Mouse (Mus musculus) induced T-regulatory cell, adult 2 months (primary cell): Measurements from ENCODE around the gene Car5a.

Experiments used
- DNase-seq: peaks from one replicate; pipeline ENCODE4 v3.0.0-alpha.2; 2012; ENCODE audit warnings: low read depth

Gene Car5a

DNA sequence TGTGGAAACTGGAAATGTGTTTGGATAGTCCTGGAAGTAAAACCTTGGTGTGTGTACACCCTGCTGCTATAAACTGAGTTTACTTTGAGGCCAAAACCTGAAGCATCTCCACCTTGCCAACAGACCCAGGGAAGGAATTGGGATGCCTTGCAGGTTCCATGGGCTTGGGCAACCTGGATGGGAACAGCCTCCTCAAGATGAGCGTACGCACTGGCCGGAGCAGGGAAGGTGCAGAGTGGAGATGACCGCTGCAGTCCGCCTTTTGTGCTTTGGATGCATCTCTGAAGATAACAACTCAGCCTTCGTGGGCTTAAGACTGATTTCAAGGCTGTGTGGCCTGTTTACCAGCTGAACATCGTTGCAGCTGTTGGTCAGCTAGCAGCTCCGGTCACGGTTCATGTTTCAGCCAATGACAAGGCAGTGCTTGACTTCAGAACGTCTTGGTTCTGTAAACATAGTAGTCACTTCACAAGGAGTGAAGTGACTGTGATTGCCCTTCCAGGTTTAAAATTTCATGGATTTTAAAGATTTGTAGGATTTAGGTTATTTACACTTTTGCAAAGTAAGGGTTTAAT is 10.4 kb upstream of the Car5a start:
- no peak for DNase-seq

DNA sequence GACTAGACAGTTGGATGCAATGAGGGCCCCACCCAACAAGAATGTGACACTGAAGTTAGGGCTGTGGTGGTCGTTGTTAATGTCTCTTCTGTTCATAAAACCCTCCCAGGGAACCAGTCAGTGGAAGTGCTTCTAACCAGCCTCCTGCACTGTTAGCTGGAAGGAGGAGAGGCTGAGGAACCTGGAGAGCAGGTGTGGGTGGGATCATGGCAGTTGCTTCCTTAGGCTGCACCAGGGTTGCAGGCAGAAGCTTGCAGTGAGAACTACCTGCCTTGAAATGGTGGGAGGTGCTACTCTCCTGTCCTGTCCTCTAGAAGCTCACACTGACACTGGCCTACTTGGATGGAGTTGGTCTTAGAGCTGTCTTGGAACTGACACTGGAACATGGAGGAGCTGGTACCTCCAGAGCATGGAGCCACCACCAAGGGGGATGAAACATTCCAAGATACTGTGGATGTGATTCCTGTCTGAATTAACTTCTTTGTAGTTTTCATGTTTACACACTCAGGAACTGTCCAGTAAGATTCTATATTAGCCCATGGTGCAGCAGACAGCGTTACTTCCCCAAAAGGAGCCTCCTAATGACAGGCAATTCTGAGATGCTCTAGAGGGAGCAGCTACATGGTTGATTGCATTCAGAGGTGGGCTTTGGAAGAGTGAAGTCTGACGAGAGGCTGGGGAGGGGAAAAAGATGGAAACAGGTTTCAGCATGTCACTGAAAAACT is 9.3 kb upstream of the Car5a start:
- no peak for DNase-seq

DNA sequence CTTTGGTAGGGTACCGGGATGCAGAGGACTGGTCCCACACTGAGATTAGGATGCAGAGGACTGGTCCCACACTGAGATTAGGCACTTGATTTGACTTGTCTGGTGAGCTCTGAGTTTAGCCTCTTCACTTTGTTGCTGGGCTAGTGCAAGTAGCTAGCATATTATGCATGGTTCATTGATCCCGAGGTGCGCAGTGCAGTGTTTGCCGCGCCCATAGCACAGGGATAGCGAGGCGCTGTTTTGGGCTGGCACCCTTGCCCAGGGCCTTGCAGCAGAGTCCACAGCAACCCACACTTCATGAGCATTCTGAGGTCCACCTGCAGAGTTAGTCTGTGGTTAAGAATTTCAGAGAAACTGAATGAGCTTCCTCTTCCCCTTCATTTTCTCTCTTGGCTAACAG is 8.1 kb upstream of the Car5a start:
- no peak for DNase-seq

DNA sequence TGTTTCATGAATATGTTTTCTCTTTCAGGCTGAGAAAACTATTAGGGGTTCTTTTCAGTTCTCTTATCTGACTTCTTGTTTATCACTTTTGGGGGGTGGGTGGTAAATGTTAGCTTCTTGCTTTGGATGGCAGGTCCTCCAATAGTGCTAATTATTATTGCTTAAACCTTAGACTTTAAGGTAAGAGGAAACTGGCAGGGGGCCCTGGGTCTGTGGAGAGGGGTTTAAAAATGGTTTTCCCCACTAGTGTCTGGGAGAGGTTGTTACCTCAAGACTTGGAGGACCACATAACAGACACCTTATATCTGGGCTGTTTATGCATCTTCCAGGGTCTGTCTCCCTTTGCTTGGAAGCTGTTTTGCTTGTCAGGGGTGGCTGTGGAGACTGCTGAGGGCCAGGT is 7.4 kb upstream of the Car5a start:
- DNase-seq, result no peak

DNA sequence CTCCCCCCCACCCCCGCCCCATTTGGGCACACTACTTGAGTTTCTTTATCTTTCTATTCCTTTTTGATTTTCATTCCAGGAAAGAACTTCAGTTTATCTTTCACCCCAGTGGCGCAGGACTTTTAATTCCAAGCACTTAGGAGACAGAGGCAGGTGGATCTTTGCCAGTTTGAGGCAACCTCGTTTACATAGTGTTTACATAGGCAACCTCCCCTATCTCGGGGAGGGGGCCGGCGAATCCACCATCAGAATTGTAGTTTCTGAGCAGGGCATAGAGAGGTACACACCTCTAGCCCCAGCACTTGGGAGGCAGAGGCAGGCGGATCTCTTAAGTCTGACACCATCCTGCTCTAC is 6.9 kb upstream of the Car5a start:
- no peak for DNase-seq

DNA sequence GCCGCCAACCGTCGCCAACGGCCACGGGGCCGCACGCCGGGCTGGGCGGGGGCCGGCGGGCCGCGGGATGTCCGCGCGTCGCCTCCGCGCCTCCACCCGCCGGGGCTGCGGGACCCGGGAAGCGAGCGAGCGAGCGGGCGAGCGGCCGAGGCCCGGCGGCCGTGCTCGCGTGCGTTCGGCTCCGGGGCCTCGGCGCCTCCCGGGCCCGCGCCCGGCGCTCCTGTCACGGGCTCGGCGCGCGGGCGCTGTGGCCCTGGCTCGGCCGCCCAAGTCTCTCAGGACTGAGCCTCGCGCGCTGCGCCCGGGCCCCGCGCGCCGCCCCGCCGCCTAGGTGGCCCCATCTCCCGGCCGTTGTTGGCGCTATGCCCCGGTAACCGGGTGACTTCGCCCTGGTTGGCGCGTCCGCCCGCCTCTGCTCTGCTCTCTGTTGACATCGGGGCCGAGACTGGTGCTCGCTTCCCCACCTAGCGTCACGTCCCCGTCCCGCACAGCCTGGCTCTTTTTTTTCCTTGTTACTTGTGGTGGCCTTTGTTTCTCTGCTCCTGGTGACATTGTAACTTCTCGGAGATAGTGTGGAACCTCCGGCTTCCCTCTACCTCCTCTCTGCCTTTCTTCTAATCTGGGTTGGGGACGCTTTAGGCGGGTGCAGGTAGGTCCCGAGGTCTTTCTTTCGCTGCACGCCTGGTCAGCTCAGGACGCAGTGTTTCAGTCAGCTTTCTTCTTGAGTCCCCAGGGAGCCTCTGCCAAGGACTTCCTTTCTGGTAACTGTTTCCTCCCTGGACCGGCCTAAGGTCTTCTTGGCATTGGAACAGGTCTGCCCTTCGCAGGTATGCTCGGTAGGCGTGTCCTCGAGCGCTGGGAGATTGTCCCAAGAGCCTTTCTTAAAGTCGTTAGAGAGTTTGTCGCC is 6.3 kb upstream of the Car5a start:
- DNase-seq, result peak; percentile 67

DNA sequence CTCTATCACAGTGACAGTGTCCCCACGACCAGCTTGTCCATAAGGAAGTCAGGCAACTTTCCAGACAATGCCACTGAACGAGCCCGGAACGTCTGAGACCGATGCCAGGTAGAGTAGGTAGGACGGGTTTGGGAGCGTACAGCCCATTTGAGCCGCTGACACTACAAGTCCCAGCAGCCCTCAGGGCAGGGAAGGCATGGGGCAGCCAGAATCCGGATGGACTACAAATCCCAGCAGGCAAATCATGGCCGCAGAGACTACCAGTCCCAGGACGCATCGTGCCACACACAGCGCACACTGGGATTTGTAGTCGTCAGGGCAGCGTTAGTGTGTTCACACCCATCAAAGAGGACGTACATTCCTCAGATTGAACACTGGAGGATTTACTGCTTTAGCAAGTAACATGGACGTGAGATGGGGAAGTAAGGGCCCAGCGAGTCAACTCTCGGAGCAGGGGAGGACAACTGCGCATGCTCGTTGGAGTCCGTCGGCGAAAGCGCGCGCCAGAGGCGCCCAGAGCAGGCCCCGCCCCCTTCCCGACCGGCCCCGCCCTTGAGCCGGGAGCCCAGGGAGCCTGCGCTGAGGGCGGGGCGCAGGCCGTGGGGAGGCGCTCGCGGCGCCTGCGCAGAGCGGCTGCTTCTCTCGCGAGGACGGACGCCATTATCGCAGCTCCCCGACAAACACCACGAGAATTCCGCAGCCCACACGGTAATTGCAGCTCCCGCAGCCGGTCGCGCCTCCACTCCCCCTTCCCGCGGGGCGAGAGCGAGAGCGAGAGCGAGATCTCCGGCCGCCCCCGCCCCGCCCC is 5.4 kb upstream of the Car5a start:
- DNase-seq, result peak; percentile 99

DNA sequence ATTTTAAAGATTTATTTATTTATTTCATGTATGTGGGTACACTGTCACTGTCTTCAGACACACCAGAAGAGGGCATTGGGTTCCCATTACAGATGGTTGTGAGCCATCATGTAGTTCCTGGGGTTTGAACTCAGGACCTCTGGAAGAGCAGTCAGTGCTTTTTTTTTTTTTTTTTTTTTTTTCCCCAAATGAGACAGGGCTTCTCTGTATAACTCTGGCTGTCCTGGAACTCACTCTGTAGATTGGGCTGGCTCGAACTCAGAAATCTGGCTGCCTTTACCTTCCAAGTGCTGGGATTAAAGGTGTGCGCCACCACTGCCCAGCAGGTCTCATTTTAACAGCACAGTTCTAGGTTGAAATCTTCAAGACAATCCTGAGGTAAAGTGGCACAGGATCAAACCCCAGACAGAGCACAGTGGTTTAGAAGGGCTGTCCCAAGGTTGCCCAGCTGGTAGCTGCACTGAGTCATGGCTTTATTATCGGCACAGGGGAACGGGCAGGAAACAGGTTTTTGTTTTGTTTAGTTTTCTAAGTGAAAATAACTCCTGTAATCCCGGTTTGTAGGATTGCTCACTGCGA is 4.6 kb upstream of the Car5a start, which contains the start of gene Banp:
Banp (plus strand) TSS at position 529 of the 579 bp plus-strand sequence.
- DNase-seq, result no peak

DNA sequence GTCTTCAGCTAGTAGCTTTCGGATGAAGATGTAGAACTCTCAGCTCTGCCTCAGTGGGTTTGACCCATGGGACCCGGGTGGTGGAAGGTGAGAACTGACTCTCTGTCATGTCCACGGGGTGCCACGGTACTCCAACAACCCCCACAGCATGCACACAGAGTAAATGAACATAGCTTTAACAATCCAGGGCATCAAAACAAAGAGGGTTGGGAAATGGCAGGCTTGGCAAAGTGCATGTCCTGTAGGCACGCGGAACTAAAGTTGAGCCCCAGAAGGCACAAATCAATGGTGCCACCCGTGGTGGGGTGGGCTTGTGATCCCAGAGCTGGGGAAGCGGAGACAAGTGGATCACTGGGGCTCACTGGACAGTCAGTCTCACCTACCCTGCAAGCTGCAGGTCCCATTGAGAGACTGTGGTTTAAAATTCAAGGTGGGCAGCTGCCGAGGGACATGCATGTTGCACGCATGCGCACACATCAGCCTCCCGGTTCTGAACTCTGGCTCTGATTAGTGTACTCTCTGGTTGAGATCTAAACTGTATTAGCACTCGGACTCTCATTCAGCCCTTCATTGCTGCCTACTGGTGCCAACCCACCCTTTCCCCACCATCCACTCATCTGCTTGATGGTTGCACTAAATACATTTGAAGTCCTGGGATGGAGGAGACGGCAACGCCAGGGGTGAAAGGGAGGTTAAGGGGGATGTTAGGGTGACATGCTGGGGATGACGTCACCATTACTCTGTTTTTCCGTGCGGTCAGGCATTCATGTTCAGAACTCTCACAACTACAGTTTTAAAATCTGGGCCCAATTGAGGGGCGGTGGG is 3.8 kb upstream of the Car5a start:
- DNase-seq, result peak; percentile 66

DNA sequence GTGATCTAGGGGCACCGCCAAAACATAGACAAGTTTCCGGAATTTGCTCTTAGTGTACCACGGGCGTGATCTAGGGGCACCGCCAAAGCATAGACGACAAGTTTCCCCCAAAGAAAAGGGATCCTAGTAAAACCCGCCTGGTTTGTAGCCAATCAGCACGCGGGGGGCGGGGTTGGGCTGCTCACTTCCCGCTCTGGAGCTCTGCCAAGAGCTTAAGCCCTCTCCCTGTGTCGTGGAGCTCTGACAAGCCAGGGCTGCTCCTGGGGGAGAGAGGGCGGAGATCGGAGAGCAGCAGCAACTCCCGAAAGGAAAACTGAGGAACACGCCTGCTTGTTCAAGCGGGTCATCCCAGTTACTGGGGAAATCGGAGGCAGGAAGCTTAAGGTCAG is 3.0 kb upstream of the Car5a start:
- DNase-seq, result peak; percentile 88

DNA sequence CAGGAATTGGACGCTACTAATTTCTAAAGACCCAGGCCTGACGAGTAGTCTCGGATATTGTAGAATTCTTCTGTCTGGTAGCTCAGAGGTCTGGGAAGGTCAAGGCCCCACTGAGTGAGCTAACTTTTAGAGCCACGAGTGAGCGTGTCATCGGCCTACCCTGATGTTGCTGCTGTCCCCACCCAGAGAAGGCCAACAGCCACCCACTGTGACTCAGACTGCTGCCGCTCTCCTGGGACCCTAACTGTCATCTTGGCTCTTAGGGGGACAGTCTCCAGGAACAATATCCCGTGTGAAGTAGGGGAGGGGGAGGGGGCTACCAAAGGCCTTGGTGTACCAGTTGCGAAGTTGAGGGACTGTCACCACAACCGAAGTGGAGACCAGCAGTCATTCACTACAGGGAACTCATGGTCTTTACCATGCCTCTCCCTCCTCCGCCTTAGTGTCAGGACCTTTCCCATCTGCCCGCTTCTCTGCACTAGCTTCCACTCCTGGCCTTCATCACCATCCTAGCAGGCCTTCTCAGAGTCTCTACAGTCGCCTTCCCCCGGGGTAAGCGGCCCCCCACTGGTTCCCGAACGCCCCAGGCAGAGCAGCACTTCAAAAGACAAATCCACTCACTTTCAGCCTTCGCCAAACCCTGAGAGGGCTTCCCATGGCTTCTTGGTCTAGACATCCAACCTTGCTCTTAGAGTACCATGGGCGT is 2.5 kb upstream of the Car5a start:
- DNase-seq, result no peak

DNA sequence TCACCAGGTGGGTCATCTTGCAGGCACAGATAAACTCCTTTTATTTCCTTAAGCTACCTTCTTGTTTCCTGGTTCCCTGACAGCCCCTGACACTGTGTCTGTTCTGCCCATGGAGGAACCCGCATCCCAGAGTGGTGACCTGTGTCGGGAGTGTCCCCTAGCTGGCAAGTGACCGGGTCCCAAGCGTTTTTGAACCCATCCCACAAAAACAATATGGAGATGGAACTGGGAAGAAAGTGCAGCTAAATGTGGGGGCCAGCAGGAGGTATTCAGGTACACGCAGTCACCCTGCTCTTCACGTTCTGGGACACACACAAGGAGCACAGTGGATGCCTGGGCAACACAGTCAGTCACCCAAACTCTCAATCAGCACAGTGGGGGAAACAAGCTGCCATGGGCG is 1.6 kb upstream of the Car5a start:
- DNase-seq, result no peak

DNA sequence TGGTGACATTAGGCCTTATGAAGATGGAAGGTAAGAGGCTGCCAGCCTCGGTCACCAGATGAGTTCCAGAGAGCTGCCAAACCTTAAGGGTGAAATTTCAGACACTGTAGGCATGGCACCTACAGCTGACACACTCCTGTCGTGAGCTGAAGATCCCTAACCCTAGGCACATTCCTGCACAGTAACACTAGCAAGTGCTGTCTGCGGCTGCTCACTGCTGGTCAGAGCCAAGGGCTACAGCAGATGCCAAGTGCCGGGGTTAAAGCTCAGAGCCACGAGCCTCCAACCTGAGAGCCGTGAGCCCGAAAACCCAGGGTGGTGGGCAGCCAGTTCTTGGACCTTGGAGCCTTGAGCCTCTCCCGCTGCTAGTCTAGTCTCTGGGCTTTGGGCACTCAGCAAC is 988 bp downstream of the Car5a start:
- no peak for DNase-seq

DNA sequence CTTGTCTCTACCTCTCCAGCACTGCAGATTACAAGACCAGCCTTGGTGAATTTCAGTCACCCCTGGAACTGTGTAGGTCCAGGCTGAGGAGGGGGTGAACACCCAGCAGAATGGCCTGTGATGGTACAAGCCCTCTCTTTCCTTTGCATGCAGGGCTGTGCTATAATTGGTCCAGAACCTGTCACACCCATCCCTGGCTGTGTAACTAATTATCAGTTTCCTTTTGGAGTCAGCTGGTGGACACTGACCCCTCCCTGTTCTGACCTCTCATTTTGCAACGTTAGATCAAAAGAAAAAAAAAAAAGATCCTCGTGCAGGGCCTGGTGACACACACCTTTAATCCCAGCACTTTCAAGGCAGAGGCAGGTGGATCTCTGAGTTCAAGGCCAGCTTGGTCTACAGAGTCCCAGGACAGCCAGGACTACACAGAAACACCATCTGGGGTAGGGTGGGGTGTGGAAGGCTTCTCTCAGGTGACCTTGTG is 1.6 kb downstream of the Car5a start:
- DNase-seq, result no peak

DNA sequence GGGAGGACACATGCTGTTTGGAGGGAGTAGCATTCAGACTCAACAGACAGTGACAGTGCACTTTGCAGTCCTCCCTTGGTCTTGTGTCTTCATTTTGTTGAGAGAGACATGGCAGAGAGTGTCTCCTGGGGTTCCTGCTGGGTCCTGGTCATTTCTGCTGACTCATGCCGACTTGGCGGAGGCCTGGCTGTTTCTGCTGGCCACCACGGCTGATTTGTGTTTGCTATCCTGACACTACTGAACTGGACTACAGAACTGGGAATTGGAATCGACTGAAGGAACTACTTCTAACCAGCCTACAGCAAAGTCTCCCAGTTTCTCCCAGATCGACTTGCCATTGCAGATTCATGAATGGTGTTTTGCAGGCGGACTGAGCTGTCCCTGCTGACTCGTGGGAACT is 6.0 kb downstream of the Car5a start:
- no peak for DNase-seq

DNA sequence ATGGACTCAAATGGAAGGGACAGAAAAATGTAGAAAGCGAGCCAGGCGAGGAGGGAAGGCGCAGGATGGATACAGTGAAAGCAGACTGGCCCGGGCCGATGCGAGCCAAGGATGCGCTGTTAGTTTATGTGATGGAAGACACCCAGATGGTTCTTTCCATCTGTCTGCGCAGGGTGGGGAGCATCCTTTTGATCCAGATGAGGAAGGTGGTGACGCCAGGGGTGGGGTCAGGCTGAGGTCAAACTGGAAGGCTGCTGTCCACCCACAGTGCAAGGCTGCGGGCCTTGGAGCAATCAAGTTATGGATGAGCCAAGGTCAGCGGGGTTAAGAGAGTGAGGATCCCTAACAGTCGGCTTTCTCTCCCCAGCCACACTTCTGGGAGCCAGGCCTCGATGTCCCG is 8.3 kb downstream of the Car5a start:
- no peak for DNase-seq

DNA sequence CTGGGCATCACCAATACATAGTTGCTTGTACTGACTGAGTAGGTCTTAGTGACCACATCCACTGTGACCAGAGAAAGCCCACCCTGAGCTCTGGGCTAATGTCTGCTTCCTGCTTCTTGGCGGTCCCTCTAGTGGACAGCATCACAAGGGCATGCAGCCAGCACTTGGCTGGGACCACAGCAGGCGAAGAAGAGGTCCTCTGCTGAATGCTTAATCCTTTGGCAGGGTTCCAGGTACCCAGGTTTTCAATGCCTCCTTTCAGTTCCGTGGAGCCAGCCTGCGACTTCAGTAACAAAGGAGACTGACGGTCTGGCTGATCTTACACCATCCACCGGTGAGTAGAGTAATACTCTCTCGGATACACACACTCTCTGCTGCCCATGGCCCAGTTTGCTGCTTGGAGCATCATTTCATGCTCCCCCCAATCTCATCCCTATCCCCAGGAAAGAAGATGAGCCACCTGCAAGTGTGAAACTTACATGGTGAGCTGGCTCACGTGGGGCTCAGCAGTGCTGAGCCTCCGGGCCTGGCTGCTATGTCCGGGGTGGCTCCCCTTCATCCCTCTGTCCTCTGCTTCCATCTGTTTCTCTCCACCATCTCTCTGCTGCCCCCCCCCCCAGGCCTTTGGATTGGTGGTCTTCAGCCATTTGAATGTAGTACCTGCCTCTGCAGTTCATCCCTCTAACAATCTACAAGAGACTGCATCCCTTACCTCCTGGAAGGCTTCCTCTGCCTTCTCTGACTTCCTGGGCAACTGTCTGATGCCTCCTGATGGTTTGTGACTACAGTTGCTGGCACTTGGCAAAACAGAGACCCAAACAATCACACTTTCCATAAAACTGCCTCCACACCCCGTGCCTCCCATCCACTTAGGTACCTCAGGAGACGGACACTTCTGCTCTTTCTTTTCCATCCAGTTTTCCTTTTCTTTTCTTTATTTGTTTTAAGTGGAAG is 9.1 kb downstream of the Car5a start:
- DNase-seq, result no peak

DNA sequence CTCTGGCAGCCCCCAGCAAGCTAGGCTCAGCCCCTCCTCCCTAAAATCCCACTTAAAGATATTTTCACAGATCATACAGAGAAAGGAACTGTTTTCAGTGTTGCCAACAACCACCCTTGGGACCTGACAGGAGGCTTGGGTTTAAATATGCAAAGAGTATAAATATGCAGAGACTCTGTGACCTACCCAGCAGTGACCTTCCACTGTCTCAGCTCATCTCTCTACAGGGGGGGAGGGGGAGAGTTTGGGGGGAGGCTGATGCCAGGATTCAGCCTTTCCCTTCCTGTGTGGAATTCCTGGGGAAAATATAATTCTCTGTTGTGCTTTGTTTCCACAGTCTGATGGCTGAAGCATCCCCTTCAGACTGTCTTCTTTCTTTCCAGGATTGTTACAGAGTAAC is 9.8 kb downstream of the Car5a start:
- DNase-seq, result no peak

DNA sequence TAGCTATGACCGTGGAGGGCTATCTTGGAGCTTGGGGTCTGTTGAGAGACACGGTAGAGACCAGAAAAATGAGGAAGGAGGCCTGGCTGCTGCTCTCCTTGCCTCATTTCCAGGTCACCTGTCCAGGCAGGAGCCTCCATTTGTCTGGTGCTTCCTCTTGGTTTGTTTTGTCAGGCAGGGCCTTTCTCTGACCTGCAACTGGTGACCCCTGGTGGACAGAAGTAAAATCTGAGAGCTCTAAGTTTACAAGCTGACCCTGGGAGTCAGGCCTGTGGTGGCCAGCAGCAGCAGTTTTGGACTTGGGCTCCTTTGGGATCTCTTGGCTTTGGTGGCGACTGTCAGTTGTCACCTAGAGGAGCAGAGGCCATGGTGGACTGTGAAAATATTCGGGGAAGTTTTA is 10.2 kb downstream of the Car5a start:
- DNase-seq, result peak; percentile 47
